Mouse (Mus musculus) heart, postnatal 0 days (tissue): ENCODE measurements around the gene Gm20696. TPM values are rescaled to one million over a fixed set of nuclear protein-coding genes. Genes with fewer than 3 reads are reported as not detected.

Source experiments
- ATAC-seq: fragments of 200-750 bp; cut with Nextera tagmentation; 2 replicates; pipeline ENCODE4 v1.8.0; 2017; ENCODE audit warnings: low read depth, moderate number of reproducible peaks, moderate library complexity; ENCODE audit not compliant: insufficient read depth
- DNase-seq: peaks from one replicate; pipeline ENCODE4 v3.0.0-alpha.2; 2016; ENCODE audit warnings: low spot score
- H3K27ac ChIP-seq: fragments of 300-500 bp; sonication (generic); 2 replicates; pipeline ENCODE4 v1.5.1; 2014; ENCODE audit warnings: low read depth, mild to moderate bottlenecking
- H3K27me3 ChIP-seq: fragments of 300-500 bp; sonication (generic); 2 replicates; pipeline ENCODE4 v1.6.1; 2014; ENCODE audit warnings: low read length, mixed read lengths; ENCODE audit not compliant: control insufficient read depth, insufficient read depth
- H3K36me3 ChIP-seq: fragments of 300-500 bp; sonication (generic); replicated peaks from 2 replicates; pipeline ENCODE4 v1.6.1; 2014; ENCODE audit warnings: low read length, mixed read lengths; ENCODE audit not compliant: control insufficient read depth, insufficient read depth
- H3K4me1 ChIP-seq: fragments of 300-500 bp; sonication (generic); 2 replicates; pipeline ENCODE4 v1.6.1; 2014; ENCODE audit warnings: antibody characterized with exemption; ENCODE audit not compliant: control insufficient read depth, insufficient read depth
- H3K4me2 ChIP-seq: fragments of 300-500 bp; sonication (generic); 2 replicates; pipeline ENCODE4 v1.6.1; 2014; ENCODE audit warnings: low read depth, mild to moderate bottlenecking, low read length, moderate library complexity
- H3K4me3 ChIP-seq: fragments of 300-500 bp; sonication (generic); 2 replicates; pipeline ENCODE4 v1.5.1; 2014; ENCODE audit warnings: low read depth, low read length
- H3K9ac ChIP-seq: fragments of 300-500 bp; sonication (generic); replicated peaks from 2 replicates; pipeline ENCODE4 v1.6.1; 2014; ENCODE audit warnings: low read depth, low read length, mixed read lengths
- H3K9me3 ChIP-seq: fragments of 300-500 bp; sonication (generic); replicated peaks from 2 replicates; pipeline ENCODE4 v1.6.1; 2016; ENCODE audit warnings: low read length; ENCODE audit not compliant: control insufficient read depth
- CTCF ChIP-seq: IDR thresholded peaks from 2 replicates; pipeline ENCODE4 v1.5.1; 2016; ENCODE audit warnings: antibody characterized with exemption, control low read depth, low read depth
- EP300 ChIP-seq: IDR thresholded peaks from 2 replicates; pipeline ENCODE4 v1.6.1; 2016; ENCODE audit warnings: antibody characterized with exemption, low read depth
- WGBS: fragments of 180-500 bp; shearing (Covaris S2); extraction: QIAGEN DNeasy Blood & Tissue Kit; methylation state at CpG from one replicate; pipeline ENCODE4 v1.1.7; 2014; 5-methylcytosine and 5-hydroxymethylcytosine counted together
- polyA plus RNA-seq: library from polyadenylated mRNA; unstranded; fragments of >200 nt; fragmentation: Nextera tagmentation; extraction: Ambion mirVana; gene quantifications from 2 replicates; pipeline ENCODE4 v1.2.1, GENCODE M21; 2015
- total RNA-seq: library from RNA; depleted of rRNA; stranded (reverse); fragments of >200 nt; gene quantifications from 2 replicates; pipeline ENCODE4 v1.2.3, GENCODE M21; 2014; ENCODE audit warnings: low replicate concordance

Gene Gm20696
- total and polyA plus RNA-seq, 2 experiments from 2014 or later: 0.95 to 2.0 TPM

GRCm38 (mm10) chr6:99521641-99522358, 144.8 kb downstream of the Gm20696 start:
- ATAC-seq (peak; percentile 10), DNase-seq (peak; percentile 31)
- Histone ChIP-seq H3K9ac (peak overlapping the region; percentile 85), H3K36me3 (no peaks in the 10 kb centered on the region; the same call in 1 of the 2 replicates), H3K4me1 (no peaks in the 10 kb centered on the region), H3K4me3 (peak overlapping the region; percentile 72), H3K9me3 (no peaks in the 10 kb centered on the region), H3K27me3 (no peaks in the 10 kb centered on the region), H3K4me2 (peak overlapping the region; percentile 93), H3K27ac (peak overlapping the region; percentile 99)
- WGBS: under 1% methylated on average over 64 of the region's 64 CpGs
- no peak for TF ChIP-seq CTCF
- no peak for TF ChIP-seq EP300

GRCm38 (mm10) chr6:99521038-99521640, 145.5 kb downstream of the Gm20696 start:
- under 1% methylated on average over 52 of the region's 54 CpGs for WGBS
- Histone ChIP-seq H3K27ac (peak overlapping the region; percentile 99), H3K9ac (peak overlapping the region; percentile 85), H3K4me3 (peak overlapping the region; percentile 72), H3K4me2 (peak overlapping the region; percentile 93), H3K27me3 (no peaks in the 10 kb centered on the region), H3K9me3 (no peaks in the 10 kb centered on the region), H3K36me3 (no peaks in the 10 kb centered on the region), H3K4me1 (no peaks in the 10 kb centered on the region)
- TF ChIP-seq EP300: no peak
- no peak for TF ChIP-seq CTCF
- peak; percentile 66 for DNase-seq
- peak; percentile 65 for ATAC-seq

GRCm38 (mm10) chr6:99520676-99521037, 145.9 kb downstream of the Gm20696 start:
- Histone ChIP-seq H3K4me3 (peak overlapping the region; percentile 72), H3K27ac (peak overlapping the region; percentile 99), H3K4me1 (no peaks in the 10 kb centered on the region), H3K9me3 (no peaks in the 10 kb centered on the region), H3K27me3 (no peaks in the 10 kb centered on the region), H3K36me3 (no peaks in the 10 kb centered on the region), H3K9ac (peak overlapping the region; percentile 85), H3K4me2 (peak overlapping the region; percentile 93)
- no peak for TF ChIP-seq CTCF
- no peak for TF ChIP-seq EP300
- ATAC-seq (no peak), DNase-seq (no peak)
- WGBS: 0% methylated on average over 24 of the region's 27 CpGs

- Histone ChIP-seq H3K27ac (peak overlapping the region; percentile 99), H3K27me3 (no peaks in the 10 kb centered on the region), H3K9me3 (no peaks in the 10 kb centered on the region), H3K4me1 (no peaks in the 10 kb centered on the region), H3K9ac (peak overlapping the region; percentile 85), H3K4me3 (peak overlapping the region; percentile 72), H3K36me3 (no peaks in the 10 kb centered on the region), H3K4me2 (peak overlapping the region; percentile 93)
- ATAC-seq (no peak), DNase-seq (peak; percentile 28)
- no peak for TF ChIP-seq EP300
- TF ChIP-seq CTCF: no peak
- 15% methylated on average over 29 of the region's 38 CpGs for WGBS
Measured at GRCm38 (mm10) chr6:99519806-99520675, 146.6 kb downstream of the Gm20696 start.

- H3K4me2 ChIP-seq: peak overlapping the region; percentile 93; the same call in 1 of the 2 replicates
- H3K36me3 ChIP-seq: 0 out of 2 replicates have a peak, but pooled peaks cover 6% of the 10 kb centered on the region
- peak overlapping the region; percentile 72; the same call in 1 of the 2 replicates for H3K4me3 ChIP-seq
- H3K9me3 ChIP-seq: no peaks in the 10 kb centered on the region
- no peaks in the 10 kb centered on the region for H3K4me1 ChIP-seq
- TF ChIP-seq CTCF: no peak
- no peak for TF ChIP-seq EP300
- no peaks in the 10 kb centered on the region for H3K27me3 ChIP-seq
- no peak for ATAC-seq
- DNase-seq: no peak
- no peak overlapping the region for H3K9ac ChIP-seq
- 67% methylated on average over 4 of the region's 4 CpGs for WGBS
- H3K27ac ChIP-seq: peak overlapping the region; percentile 44; the same call in 1 of the 2 replicates
Measured at GRCm38 (mm10) chr6:99519052-99519451, 147.5 kb downstream of the Gm20696 start.
